Mouse (Mus musculus) kidney, embryonic 16.5 days (tissue): Measurements from ENCODE around the gene Exoc5. TPM values are rescaled to one million over a fixed set of nuclear protein-coding genes. Genes with fewer than 3 reads are reported as not detected.

ENCODE experiments used
- ATAC-seq: fragments of 200-750 bp; cut with Nextera tagmentation; 2 replicates; pipeline ENCODE4 v1.8.0; 2017; ENCODE audit warnings: moderate TSS enrichment; ENCODE audit not compliant: low FRiP score, low TSS enrichment
- H3K27ac ChIP-seq: fragments of 300-500 bp; sonication (generic); 2 replicates; pipeline ENCODE4 v1.5.1; 2014; ENCODE audit warnings: low read length
- H3K27me3 ChIP-seq: fragments of 300-500 bp; sonication (generic); 2 replicates; pipeline ENCODE4 v1.6.1; 2014; ENCODE audit warnings: low read length, control low read depth, mixed read lengths; ENCODE audit not compliant: insufficient read depth
- H3K36me3 ChIP-seq: fragments of 300-500 bp; sonication (generic); 2 replicates; pipeline ENCODE4 v1.6.1; 2014; ENCODE audit warnings: low read length, control low read depth, mixed read lengths; ENCODE audit not compliant: insufficient read depth
- H3K4me1 ChIP-seq: fragments of 300-500 bp; sonication (generic); 2 replicates; pipeline ENCODE4 v1.6.1; 2014; ENCODE audit warnings: low read length, control low read depth, mixed read lengths; ENCODE audit not compliant: insufficient read depth
- H3K4me2 ChIP-seq: fragments of 300-500 bp; sonication (generic); replicated peaks from 2 replicates; pipeline ENCODE4 v1.6.1; 2014; ENCODE audit warnings: low read depth, low read length
- H3K4me3 ChIP-seq: fragments of 300-500 bp; sonication (generic); 2 replicates; pipeline ENCODE4 v1.5.1; 2014; ENCODE audit warnings: mild to moderate bottlenecking, low read length
- H3K9ac ChIP-seq: fragments of 300-500 bp; sonication (generic); replicated peaks from 2 replicates; pipeline ENCODE4 v1.6.1; 2014; ENCODE audit warnings: low read length
- H3K9me3 ChIP-seq: fragments of 300-500 bp; sonication (generic); 2 replicates; pipeline ENCODE4 v1.6.1; 2016; ENCODE audit warnings: low read length, control low read depth
- WGBS: fragments of 180-500 bp; shearing (Covaris S2); extraction: QIAGEN DNeasy Blood & Tissue Kit; methylation state at CpG from one replicate; pipeline ENCODE4 v1.1.7; 2014; 5-methylcytosine and 5-hydroxymethylcytosine counted together
- polyA plus RNA-seq: library from polyadenylated mRNA; unstranded; fragments of >200 nt; fragmentation: Nextera tagmentation; extraction: Ambion mirVana; gene quantifications from 2 replicates; pipeline ENCODE4 v1.2.1, GENCODE M21; 2015

The Exoc5 gene
- polyA plus RNA-seq, 1 experiment from 2014 or later: 40.4 TPM

DNA sequence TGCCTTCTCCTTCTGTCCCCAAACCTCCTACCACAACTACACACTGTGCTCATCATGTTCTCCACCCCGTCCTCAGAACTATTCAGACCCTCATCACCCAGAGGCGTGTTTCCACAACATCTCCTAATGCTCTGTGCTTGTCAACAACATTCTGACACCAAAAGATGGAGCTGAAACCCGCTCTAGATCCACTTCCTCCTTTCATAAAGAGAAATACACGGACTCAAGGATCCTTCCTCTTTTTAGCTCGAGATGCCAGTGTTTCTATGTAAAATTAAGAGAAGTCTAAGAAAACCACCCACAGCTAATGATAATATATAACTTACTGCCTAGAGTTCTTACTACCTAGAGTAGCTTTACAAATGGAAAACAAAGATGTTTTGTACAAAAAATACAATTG, 46.7 kb downstream of the Exoc5 start:
- no peak for ATAC-seq
- Histone ChIP-seq H3K9me3 (no peaks in the 10 kb centered on the region), H3K4me3 (no peak overlapping the region), H3K27ac (no peak overlapping the region), H3K36me3 (peaks cover 20% of the 10 kb centered on the region), H3K4me1 (no peaks in the 10 kb centered on the region), H3K4me2 (no peak overlapping the region), H3K27me3 (no peaks in the 10 kb centered on the region), H3K9ac (no peak overlapping the region)
- WGBS: 92% methylated on average over 5 of the region's 5 CpGs

GRCm38 (mm10) chr14:49008399-49009189, 57.9 kb downstream of the Exoc5 start:
- Histone ChIP-seq H3K4me2 (no peak overlapping the region), H3K27ac (no peak overlapping the region), H3K9ac (no peak overlapping the region), H3K27me3 (no peaks in the 10 kb centered on the region), H3K4me3 (no peak overlapping the region), H3K4me1 (no peaks in the 10 kb centered on the region), H3K9me3 (no peaks in the 10 kb centered on the region), H3K36me3 (no peaks in the 10 kb centered on the region)
- no peak for ATAC-seq
- 89% methylated on average over 2 of the region's 2 CpGs for WGBS

DNA sequence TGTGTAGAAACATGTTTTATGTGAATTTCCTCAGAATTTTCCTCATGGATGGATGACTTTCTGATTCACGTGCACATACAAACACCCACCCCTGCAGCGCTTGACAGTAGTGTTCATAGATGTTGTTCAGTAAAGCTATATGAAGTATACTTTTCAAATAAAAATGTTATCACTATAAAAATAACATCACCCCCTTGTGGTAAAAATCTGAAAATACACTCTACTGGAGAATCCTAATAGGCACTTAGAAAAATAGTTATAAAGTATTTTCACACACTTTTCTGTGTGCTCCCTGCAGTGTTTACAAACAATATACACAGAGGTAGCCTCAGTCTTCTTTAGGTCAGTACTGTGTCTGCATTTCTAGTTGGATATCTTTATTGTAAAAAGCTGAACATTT, 58.5 kb downstream of the Exoc5 start:
- no peaks in the 10 kb centered on the region for H3K4me1 ChIP-seq
- H3K4me2 ChIP-seq: no peak overlapping the region
- no peak for ATAC-seq
- H3K27ac ChIP-seq: no peak overlapping the region
- no peaks in the 10 kb centered on the region for H3K27me3 ChIP-seq
- no peaks in the 10 kb centered on the region for H3K9me3 ChIP-seq
- H3K36me3 ChIP-seq: no peaks in the 10 kb centered on the region
- H3K4me3 ChIP-seq: no peak overlapping the region
- no peak overlapping the region for H3K9ac ChIP-seq
- 91% methylated on average over 2 of the region's 2 CpGs for WGBS

- Histone ChIP-seq H3K36me3 (no peaks in the 10 kb centered on the region), H3K4me2 (no peak overlapping the region), H3K27ac (no peak overlapping the region), H3K4me3 (no peak overlapping the region), H3K27me3 (no peaks in the 10 kb centered on the region), H3K4me1 (no peaks in the 10 kb centered on the region), H3K9me3 (no peaks in the 10 kb centered on the region), H3K9ac (no peak overlapping the region)
- 83% methylated on average over 3 of the region's 3 CpGs for WGBS
- no peak for ATAC-seq
Observed at GRCm38 (mm10) chr14:49001655-49002054, 64.8 kb downstream of the Exoc5 start.

DNA sequence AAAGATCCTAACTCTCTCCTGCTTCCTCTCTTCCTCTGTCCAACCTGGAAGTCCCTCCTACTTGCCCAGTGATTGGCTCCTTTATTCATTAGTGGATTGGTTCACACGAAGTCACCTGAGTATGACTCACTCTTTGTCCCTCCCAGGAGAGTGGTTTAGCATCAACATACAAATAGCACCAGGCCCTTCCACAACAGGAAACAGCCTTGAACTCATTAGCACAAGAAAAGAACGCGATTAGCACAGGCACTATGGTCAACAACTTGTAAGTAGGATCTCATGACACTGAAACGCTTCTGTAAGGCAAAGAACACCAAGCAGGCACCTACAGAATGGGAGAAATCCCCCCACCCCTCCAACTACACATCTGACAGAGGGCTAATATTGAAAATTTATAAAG, 67.7 kb downstream of the Exoc5 start:
- no peak overlapping the region for H3K27ac ChIP-seq
- H3K9me3 ChIP-seq: no peaks in the 10 kb centered on the region
- H3K4me2 ChIP-seq: no peak overlapping the region
- H3K4me3 ChIP-seq: no peak overlapping the region
- no peaks in the 10 kb centered on the region for H3K27me3 ChIP-seq
- H3K36me3 ChIP-seq: no peaks in the 10 kb centered on the region
- 48% methylated on average over 4 of the region's 4 CpGs for WGBS
- H3K4me1 ChIP-seq: no peaks in the 10 kb centered on the region
- no peak overlapping the region for H3K9ac ChIP-seq
- no peak for ATAC-seq

GRCm38 (mm10) chr14:48993861-48994260, 72.6 kb downstream of the Exoc5 start:
- ATAC-seq: no peak
- WGBS: 81% methylated on average over 3 of the region's 3 CpGs
- H3K9me3 ChIP-seq: no peaks in the 10 kb centered on the region
- H3K27ac ChIP-seq: no peak overlapping the region
- no peak overlapping the region for H3K4me2 ChIP-seq
- no peaks in the 10 kb centered on the region for H3K27me3 ChIP-seq
- no peak overlapping the region for H3K9ac ChIP-seq
- H3K36me3 ChIP-seq: no peaks in the 10 kb centered on the region
- 0 out of 2 replicates have a peak, but pooled peaks cover 4% of the 10 kb centered on the region for H3K4me1 ChIP-seq
- no peak overlapping the region for H3K4me3 ChIP-seq

GRCm38 (mm10) chr14:48992070-48992580, 74.3 kb downstream of the Exoc5 start:
- Histone ChIP-seq H3K36me3 (no peaks in the 10 kb centered on the region), H3K4me3 (no peak overlapping the region)

DNA sequence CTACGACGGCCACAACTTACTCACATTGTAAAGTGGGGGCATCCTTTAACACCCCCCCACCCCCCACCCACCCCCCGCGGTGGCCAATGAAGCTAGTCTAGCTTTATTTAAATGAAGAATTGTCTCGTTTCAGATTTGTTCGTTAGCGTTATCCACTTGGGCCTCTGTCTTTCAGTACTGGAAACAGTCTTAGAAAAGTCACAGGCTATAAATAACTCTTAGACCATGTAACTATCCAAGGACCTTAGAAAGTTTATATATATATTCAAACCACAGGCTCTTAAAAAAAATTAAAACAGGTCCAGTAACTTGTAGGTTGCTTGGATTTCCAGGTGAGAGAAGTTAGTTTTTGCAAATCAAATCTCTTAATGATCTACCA, 75.3 kb downstream of the Exoc5 start:
- ATAC-seq: no peak
- peak overlapping the region; percentile 42 for H3K4me2 ChIP-seq
- 6% methylated on average over 7 of the region's 7 CpGs for WGBS
- H3K27ac ChIP-seq: no peak overlapping the region
- peak overlapping the region; percentile 8; the same call in 1 of the 2 replicates for H3K4me3 ChIP-seq
- no peaks in the 10 kb centered on the region for H3K27me3 ChIP-seq
- 0 out of 2 replicates have a peak, but pooled peaks cover 4% of the 10 kb centered on the region for H3K4me1 ChIP-seq
- no peaks in the 10 kb centered on the region for H3K9me3 ChIP-seq
- H3K36me3 ChIP-seq: no peaks in the 10 kb centered on the region
- H3K9ac ChIP-seq: no peak overlapping the region; the same call in 1 of the 2 replicates

More at GRCm38 (mm10) chr14:48992070-48992580, 74.3 kb downstream of the Exoc5 start:
- no peak for ATAC-seq
- Histone ChIP-seq H3K4me1 (0 out of 2 replicates have a peak, but pooled peaks cover 4% of the 10 kb centered on the region), H3K9ac (no peak overlapping the region), H3K27ac (no peak overlapping the region), H3K27me3 (no peaks in the 10 kb centered on the region), H3K9me3 (no peaks in the 10 kb centered on the region), H3K4me2 (no peak overlapping the region)
- WGBS: 69% methylated on average over 3 of the region's 3 CpGs

- H3K4me3 ChIP-seq: peak overlapping the region; percentile 8; the same call in 1 of the 2 replicates
Observed at GRCm38 (mm10) chr14:48990471-48991143, 75.8 kb downstream of the Exoc5 start.

More at GRCm38 (mm10) chr14:48990471-48991143, 75.8 kb downstream of the Exoc5 start:
- peak overlapping the region; percentile 42 for H3K4me2 ChIP-seq
- H3K9me3 ChIP-seq: no peaks in the 10 kb centered on the region
- H3K27me3 ChIP-seq: no peaks in the 10 kb centered on the region
- ATAC-seq: peak; percentile 75; the same call in 1 of the 2 replicates
- H3K36me3 ChIP-seq: no peaks in the 10 kb centered on the region
- 0 out of 2 replicates have a peak, but pooled peaks cover 4% of the 10 kb centered on the region for H3K4me1 ChIP-seq
- H3K9ac ChIP-seq: no peak overlapping the region; the same call in 1 of the 2 replicates
- 16% methylated on average over 17 of the region's 17 CpGs for WGBS
- no peak overlapping the region for H3K27ac ChIP-seq
